Comparison of ENCODE assay signal across 21 mouse cellular contexts in the genomic region with DNA sequence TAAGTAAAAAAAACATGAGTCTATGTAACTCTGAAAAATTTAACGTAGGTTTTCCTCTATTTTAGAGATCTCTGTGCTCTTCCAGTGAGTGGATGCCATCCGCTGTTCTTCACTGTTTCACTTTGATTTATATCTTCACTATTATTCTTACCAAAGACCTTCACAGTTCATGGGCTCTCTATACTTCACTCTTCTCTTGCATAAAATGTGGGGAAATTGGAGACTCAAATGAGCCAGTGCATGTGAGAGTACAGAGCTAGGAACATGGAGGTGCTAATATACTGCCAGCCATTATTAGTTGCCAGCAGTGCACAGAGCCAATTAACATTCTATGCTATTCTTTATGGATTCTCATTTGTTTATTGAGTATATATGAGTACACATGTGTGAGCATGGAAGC.
DNase-seq lines count a peak whose midpoint lies in the region; ATAC-seq and TF ChIP-seq lines count a peak whose summit lies in the region.
"Had no signal": no experiment of that assay in that cellular context is flagged by ENCODE, and none has a peak within 500 bp of the region (broad histone marks: within the 10 kb centered on the region; RNA-seq: fewer than 3 reads in every experiment).

No protein-coding gene starts in this region.

- H3K36me3 ChIP-seq in kidney, embryonic 14.5 days (ENCODE audit: control insufficient read depth, insufficient read depth, low read length), result no peaks in the 10 kb centered on the region
- no peaks in the 10 kb centered on the region for H3K36me3 ChIP-seq in kidney, embryonic 15.5 days
- H3K36me3 ChIP-seq in kidney, adult 2 months (ENCODE audit: control insufficient read depth, insufficient read depth, low read length), result no peaks in the 10 kb centered on the region
- no peaks in the 10 kb centered on the region for H3K36me3 ChIP-seq in kidney, postnatal 0 days (ENCODE audit: insufficient read depth, low read length)
- no peaks in the 10 kb centered on the region for H3K36me3 ChIP-seq in kidney, embryonic 16.5 days (ENCODE audit: insufficient read depth, low read length)
- H3K36me3 ChIP-seq: G1E had no signal

- 42% methylated on average over 2 of the region's 2 CpGs for WGBS in kidney, embryonic 14.5 days
- WGBS in kidney, embryonic 15.5 days, result 45% methylated on average over 2 of the region's 2 CpGs
- 38% methylated on average over 2 of the region's 2 CpGs for WGBS in kidney, adult 2 months
- WGBS in kidney, postnatal 0 days, result 40% methylated on average over 2 of the region's 2 CpGs
- 43% methylated on average over 2 of the region's 2 CpGs for WGBS in kidney, embryonic 16.5 days

- H3K27ac ChIP-seq in kidney, embryonic 14.5 days (ENCODE audit: low read depth, low read length), result no peak overlapping the region
- H3K27ac ChIP-seq in kidney, embryonic 15.5 days, result no peak overlapping the region
- no peak overlapping the region for H3K27ac ChIP-seq in kidney, adult 2 months (ENCODE audit: insufficient read depth, low read depth, low read length)
- H3K27ac ChIP-seq in kidney, postnatal 0 days, result no peak overlapping the region
- H3K27ac ChIP-seq in kidney, embryonic 16.5 days (ENCODE audit: low read length), result no peak overlapping the region

- no peak overlapping the region for H3K4me3 ChIP-seq in kidney, embryonic 14.5 days (ENCODE audit: low read length)
- H3K4me3 ChIP-seq in kidney, embryonic 15.5 days (replicated peaks), result no peak overlapping the region
- no peak overlapping the region for H3K4me3 ChIP-seq in kidney, adult 2 months (ENCODE audit: insufficient read depth, low read depth, low read length)
- H3K4me3 ChIP-seq in kidney, postnatal 0 days (replicated peaks; ENCODE audit: low read depth, low read length), result no peak overlapping the region
- no peak overlapping the region for H3K4me3 ChIP-seq in kidney, embryonic 16.5 days (ENCODE audit: low read length)

- no peaks in the 10 kb centered on the region for H3K9me3 ChIP-seq in kidney, embryonic 14.5 days (ENCODE audit: control insufficient read depth, low read length)
- no peaks in the 10 kb centered on the region for H3K9me3 ChIP-seq in kidney, embryonic 15.5 days (replicated peaks)
- no peaks in the 10 kb centered on the region for H3K9me3 ChIP-seq in kidney, postnatal 0 days (replicated peaks; ENCODE audit: low read length)
- no peaks in the 10 kb centered on the region for H3K9me3 ChIP-seq in kidney, embryonic 16.5 days (ENCODE audit: low read length)
- H3K9me3 ChIP-seq: G1E had no signal

- TF ChIP-seq CTCF in kidney, adult 2 months (conservative IDR thresholded peaks at IDR 0.05; ENCODE audit: insufficient read depth, insufficient read length, low read depth, low read length), result no peak
- no peak for TF ChIP-seq CTCF in kidney, postnatal 0 days (IDR thresholded peaks at IDR 0.05; ENCODE audit: low read depth)

- H3K9ac ChIP-seq in kidney, embryonic 14.5 days (ENCODE audit: low read depth, low read length), result no peak overlapping the region
- no peak overlapping the region for H3K9ac ChIP-seq in kidney, embryonic 15.5 days
- H3K9ac ChIP-seq in kidney, postnatal 0 days (ENCODE audit: low read depth, low read length), result no peak overlapping the region
- H3K9ac ChIP-seq in kidney, embryonic 16.5 days (replicated peaks; ENCODE audit: low read length), result no peak overlapping the region

- no peak for TF ChIP-seq POLR2A in kidney, adult 2 months (IDR thresholded peaks at IDR 0.05; ENCODE audit: low read depth, low read length)

- no peaks in the 10 kb centered on the region for H3K4me1 ChIP-seq in kidney, embryonic 14.5 days (ENCODE audit: control insufficient read depth, insufficient read depth, low read length)
- no peaks in the 10 kb centered on the region for H3K4me1 ChIP-seq in kidney, embryonic 15.5 days
- H3K4me1 ChIP-seq in kidney, adult 2 months (ENCODE audit: control insufficient read depth, insufficient read depth, low read length), result no peaks in the 10 kb centered on the region
- H3K4me1 ChIP-seq in kidney, postnatal 0 days (replicated peaks; ENCODE audit: insufficient read depth, low read length), result no peaks in the 10 kb centered on the region
- no peaks in the 10 kb centered on the region for H3K4me1 ChIP-seq in kidney, embryonic 16.5 days (ENCODE audit: insufficient read depth, low read length)

- H3K4me2 ChIP-seq in kidney, embryonic 14.5 days (replicated peaks; ENCODE audit: low read depth, low read length), result no peak overlapping the region
- no peak overlapping the region for H3K4me2 ChIP-seq in kidney, embryonic 15.5 days
- H3K4me2 ChIP-seq in kidney, postnatal 0 days (ENCODE audit: low read length), result no peak overlapping the region
- no peak overlapping the region for H3K4me2 ChIP-seq in kidney, embryonic 16.5 days (replicated peaks; ENCODE audit: low read depth, low read length)

- ATAC-seq in kidney, embryonic 14.5 days (ENCODE audit: low FRiP score, low TSS enrichment), result peak; percentile 64; the same call in 1 of the 2 replicates
- peak; percentile 58; the same call in 1 of the 2 replicates for ATAC-seq in kidney, embryonic 15.5 days (replicated peaks; ENCODE audit: low FRiP score)
- no peak for ATAC-seq in kidney, postnatal 0 days (replicated peaks; ENCODE audit: low FRiP score, low read depth)
- no peak for ATAC-seq in kidney, embryonic 16.5 days (ENCODE audit: low FRiP score, low TSS enrichment)
- ATAC-seq: activated CD4-positive, CD25-positive, alpha-beta regulatory T cell, adult 4 months; CD4-positive, CD25-positive, alpha-beta regulatory T cell, adult 4 months; Patski had no signal

- DNase-seq in kidney, postnatal 36 days, result no peak
- DNase-seq in kidney, adult 2 months, result no peak
- peak; percentile 48 for DNase-seq in kidney, postnatal 0 days (ENCODE audit: low spot score)
- DNase-seq: adrenal gland, adult 2 months; adrenal gland, adult 8-10 months; adrenal gland, postnatal 10 days; adrenal gland, postnatal 14 days; adrenal gland, postnatal 25 days; adrenal gland, postnatal 36 days; B cell, adult 2 months; cerebellum, adult 11 months; cerebellum, adult 11-12 months; cerebellum, adult 18-20 months had no signal

- no peaks in the 10 kb centered on the region for H3K27me3 ChIP-seq in kidney, embryonic 14.5 days (ENCODE audit: control insufficient read depth, insufficient read depth, low read length)
- no peaks in the 10 kb centered on the region for H3K27me3 ChIP-seq in kidney, embryonic 15.5 days
- H3K27me3 ChIP-seq in kidney, adult 2 months (replicated peaks; ENCODE audit: control insufficient read depth, insufficient read depth, low read length), result no peaks in the 10 kb centered on the region
- H3K27me3 ChIP-seq in kidney, postnatal 0 days (ENCODE audit: insufficient read depth, low read length), result no peaks in the 10 kb centered on the region
- H3K27me3 ChIP-seq in kidney, embryonic 16.5 days (ENCODE audit: insufficient read depth, low read length), result no peaks in the 10 kb centered on the region
- H3K27me3 ChIP-seq: CH12.LX had no signal

Comparison
In these comparisons a context has a peak if more than half of its experiments do, and no peak if none do; other contexts are left out.
1. ATAC-seq: peak in kidney, embryonic 14.5 days (single experiment) and kidney, embryonic 15.5 days (single experiment); none in kidney, postnatal 0 days (single experiment) and kidney, embryonic 16.5 days (single experiment).